Mouse (Mus musculus) kidney, adult 2 months (tissue): ENCODE data around the gene Rps4x.

Experiments used
- CTCF ChIP-seq: fragments of 200-500 bp; conservative IDR thresholded peaks from 2 replicates; pipeline ENCODE4 v1.5.1; 2011; ENCODE audit warnings: low read depth, mild to moderate bottlenecking, control low read depth, low read length, moderate library complexity, mixed read lengths; ENCODE audit not compliant: insufficient read depth, insufficient read length
- POLR2A ChIP-seq: fragments of 200-500 bp; IDR thresholded peaks from one replicate; pipeline ENCODE4 v1.6.1; 2011; ENCODE audit warnings: low read depth, low read length, control low read depth

GRCm38 (mm10) chrX:102182575-102182974, 6.6 kb downstream of the Rps4x start:
- TF ChIP-seq CTCF (no peak), POLR2A (no peak)
